Mouse (Mus musculus) lung, embryonic 16.5 days (tissue): ENCODE data around the gene Cnppd1. TPM values are rescaled to one million over a fixed set of nuclear protein-coding genes. Genes with fewer than 3 reads are reported as not detected.

Experiments
- ATAC-seq: fragments of 200-750 bp; cut with Nextera tagmentation; 2 replicates; pipeline ENCODE4 v1.8.0; 2017; ENCODE audit warnings: low read depth, mild to moderate bottlenecking, moderate library complexity
- H3K27ac ChIP-seq: fragments of 300-500 bp; sonication (generic); 2 replicates; pipeline ENCODE4 v1.5.1; 2014; ENCODE audit warnings: mild to moderate bottlenecking, control low read depth, low read length
- H3K27me3 ChIP-seq: fragments of 300-500 bp; sonication (generic); 2 replicates; pipeline ENCODE4 v1.6.1; 2014; ENCODE audit warnings: low read depth, low read length, mixed read lengths; ENCODE audit not compliant: control insufficient read depth, insufficient read depth
- H3K36me3 ChIP-seq: fragments of 300-500 bp; sonication (generic); 2 replicates; pipeline ENCODE4 v1.6.1; 2014; ENCODE audit warnings: low read length; ENCODE audit not compliant: control insufficient read depth, insufficient read depth
- H3K4me1 ChIP-seq: fragments of 300-500 bp; sonication (generic); replicated peaks from 2 replicates; pipeline ENCODE4 v1.6.1; 2014; ENCODE audit warnings: low read length, mixed read lengths; ENCODE audit not compliant: control insufficient read depth, insufficient read depth
- H3K4me2 ChIP-seq: fragments of 300-500 bp; sonication (generic); 2 replicates; pipeline ENCODE4 v1.6.1; 2014; ENCODE audit warnings: low read depth, low read length, control low read depth
- H3K4me3 ChIP-seq: fragments of 300-500 bp; sonication (generic); 2 replicates; pipeline ENCODE4 v1.5.1; 2014; ENCODE audit warnings: mild to moderate bottlenecking, low read length, control low read depth
- H3K9ac ChIP-seq: fragments of 300-500 bp; sonication (generic); 2 replicates; pipeline ENCODE4 v1.6.1; 2014; ENCODE audit warnings: low read length, control low read depth
- H3K9me3 ChIP-seq: fragments of 300-500 bp; sonication (generic); 2 replicates; pipeline ENCODE4 v1.6.1; 2016; ENCODE audit warnings: low read length; ENCODE audit not compliant: control insufficient read depth
- WGBS: fragments of 180-500 bp; shearing (Covaris S2); extraction: QIAGEN DNeasy Blood & Tissue Kit; methylation state at CpG from one replicate; pipeline ENCODE4 v1.1.7; 2014; 5-methylcytosine and 5-hydroxymethylcytosine counted together
- polyA plus RNA-seq: library from polyadenylated mRNA; unstranded; fragments of >200 nt; fragmentation: Nextera tagmentation; extraction: Ambion mirVana; gene quantifications from 2 replicates; pipeline ENCODE4 v1.2.1, GENCODE M21; 2015

The Cnppd1 gene
- polyA plus RNA-seq, 1 experiment from 2014 or later: 44.8 TPM

DNA sequence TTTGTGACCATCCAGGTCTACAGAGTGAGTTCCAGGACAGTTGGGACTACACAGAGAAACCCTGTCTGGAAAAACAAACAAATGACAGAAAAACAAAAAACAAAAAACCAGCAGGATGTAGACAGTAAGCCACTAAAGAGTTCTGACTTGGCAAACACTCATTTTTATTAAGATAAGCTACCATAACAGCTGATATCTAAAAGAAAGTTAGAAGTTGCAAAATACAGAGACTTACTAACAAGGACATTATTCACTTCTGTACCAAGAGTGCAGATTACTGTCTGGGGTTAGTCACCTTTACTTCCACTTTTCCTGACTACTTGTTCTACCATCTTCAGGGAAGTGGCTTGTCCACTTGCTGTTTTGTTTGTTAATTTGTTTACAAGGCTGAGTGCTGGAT lies 16.5 kb upstream of the Cnppd1 start:
- no peak overlapping the region for H3K27ac ChIP-seq
- no peak overlapping the region for H3K4me3 ChIP-seq
- H3K4me1 ChIP-seq: no peaks in the 10 kb centered on the region
- H3K4me2 ChIP-seq: no peak overlapping the region
- H3K27me3 ChIP-seq: no peaks in the 10 kb centered on the region
- ATAC-seq: no peak
- no peak overlapping the region for H3K9ac ChIP-seq
- H3K9me3 ChIP-seq: no peaks in the 10 kb centered on the region
- no peaks in the 10 kb centered on the region for H3K36me3 ChIP-seq

- no peaks in the 10 kb centered on the region for H3K27me3 ChIP-seq
- ATAC-seq: no peak
- no peaks in the 10 kb centered on the region for H3K4me1 ChIP-seq
- no peak overlapping the region for H3K4me3 ChIP-seq
- H3K9ac ChIP-seq: no peak overlapping the region
- WGBS: 25% methylated on average over 3 of the region's 3 CpGs
- no peaks in the 10 kb centered on the region for H3K9me3 ChIP-seq
- H3K36me3 ChIP-seq: no peaks in the 10 kb centered on the region
- no peak overlapping the region for H3K4me2 ChIP-seq
- no peak overlapping the region for H3K27ac ChIP-seq
Measured at GRCm38 (mm10) chr1:75155837-75156236, 13.3 kb upstream of the Cnppd1 start.

DNA sequence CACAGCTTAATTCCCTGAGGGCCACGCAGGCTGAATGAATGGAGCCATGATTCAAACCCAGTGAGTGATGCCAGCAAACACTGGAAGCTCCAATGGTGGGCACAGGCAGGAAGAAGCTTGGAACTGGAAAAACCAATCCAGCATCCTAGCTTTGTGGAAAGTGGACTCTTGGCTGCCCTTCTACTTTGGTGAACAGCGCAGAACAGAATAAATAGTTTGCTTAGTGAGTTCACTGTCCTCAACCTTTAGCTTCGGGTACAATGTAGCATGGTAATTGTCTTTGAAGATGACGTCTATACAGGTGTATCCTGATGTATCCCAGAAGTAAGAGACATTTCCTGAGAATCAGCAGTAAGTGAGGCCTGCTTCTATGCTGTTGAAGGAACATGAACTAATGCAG lies 6.2 kb upstream of the Cnppd1 start:
- Histone ChIP-seq H3K4me2 (no peak overlapping the region), H3K9ac (no peak overlapping the region), H3K4me3 (no peak overlapping the region), H3K4me1 (0 out of 2 replicates have a peak, but pooled peaks cover 2% of the 10 kb centered on the region), H3K27me3 (no peaks in the 10 kb centered on the region), H3K36me3 (peaks cover 23% of the 10 kb centered on the region), H3K27ac (no peak overlapping the region), H3K9me3 (no peaks in the 10 kb centered on the region)
- ATAC-seq: no peak
- WGBS: 83% methylated on average over 4 of the region's 4 CpGs

DNA sequence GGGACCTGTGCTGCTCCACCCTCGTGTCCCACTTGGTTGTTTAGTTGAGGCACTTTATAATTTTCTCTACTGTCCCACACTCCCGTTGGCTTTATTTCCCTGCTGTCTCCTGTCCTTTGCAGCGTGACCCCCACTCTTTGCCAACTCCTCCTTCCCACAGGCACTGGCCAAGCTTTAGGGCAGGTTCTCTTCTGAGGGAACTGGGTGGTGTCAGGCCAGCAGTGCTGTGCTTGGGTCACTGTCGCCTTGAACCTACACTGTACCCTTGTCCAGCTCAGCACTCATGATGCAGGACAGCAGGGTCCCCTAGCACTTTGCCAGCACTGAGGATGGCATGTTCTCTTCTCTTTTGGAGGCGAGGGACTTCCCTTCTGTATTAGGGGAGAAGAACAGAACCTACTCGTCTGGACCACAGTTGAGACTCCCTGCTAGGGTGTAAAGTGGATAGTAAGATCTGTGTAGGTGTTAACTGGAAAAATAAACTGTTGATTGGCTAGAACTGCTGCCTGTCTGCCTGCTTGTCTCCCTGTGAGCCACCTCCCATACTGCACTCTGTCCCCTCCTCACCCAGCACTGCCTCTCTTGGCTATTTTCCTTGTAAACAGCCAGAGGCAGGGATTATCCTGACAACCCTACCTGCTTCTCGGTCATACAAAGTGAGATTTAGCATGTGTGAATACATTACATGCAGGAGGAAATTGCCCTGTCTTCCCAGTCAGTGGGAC lies 5.1 kb upstream of the Cnppd1 start:
- Histone ChIP-seq H3K9me3 (no peaks in the 10 kb centered on the region), H3K27me3 (no peaks in the 10 kb centered on the region), H3K9ac (no peak overlapping the region), H3K36me3 (peaks cover 23% of the 10 kb centered on the region), H3K4me3 (no peak overlapping the region), H3K27ac (no peak overlapping the region), H3K4me1 (peaks cover 7% of the 10 kb centered on the region; the same call in 1 of the 2 replicates), H3K4me2 (no peak overlapping the region)
- ATAC-seq: no peak
- WGBS: 75% methylated on average over 7 of the region's 7 CpGs

DNA sequence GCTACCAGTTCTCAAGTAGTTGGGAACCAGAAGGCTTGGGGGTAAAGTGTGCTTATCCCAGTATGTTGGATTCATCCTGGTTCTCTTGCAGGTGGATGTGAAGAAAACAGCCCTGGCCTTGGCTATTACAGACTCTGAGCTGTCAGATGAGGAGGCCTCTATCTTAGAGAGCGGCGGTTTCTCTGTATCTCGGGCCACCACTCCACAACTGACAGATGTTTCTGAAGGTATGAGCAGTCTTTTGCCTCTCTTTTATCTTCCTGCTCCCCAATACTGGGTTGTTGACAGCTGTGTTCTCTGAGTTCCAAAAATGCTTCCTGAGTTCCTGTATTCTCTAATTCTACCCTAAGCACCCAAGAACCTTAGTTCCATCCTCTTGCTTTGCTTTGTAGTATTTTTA lies 3.1 kb upstream of the Cnppd1 start:
- peaks cover 23% of the 10 kb centered on the region for H3K36me3 ChIP-seq
- no peak overlapping the region for H3K9ac ChIP-seq
- no peak overlapping the region for H3K4me3 ChIP-seq
- H3K27ac ChIP-seq: no peak overlapping the region
- 91% methylated on average over 3 of the region's 3 CpGs for WGBS
- H3K4me2 ChIP-seq: no peak overlapping the region
- H3K9me3 ChIP-seq: no peaks in the 10 kb centered on the region
- no peaks in the 10 kb centered on the region for H3K27me3 ChIP-seq
- H3K4me1 ChIP-seq: peaks cover 11% of the 10 kb centered on the region
- ATAC-seq: no peak

- Histone ChIP-seq H3K27me3 (no peaks in the 10 kb centered on the region), H3K9ac (peak overlapping the region; percentile 94), H3K27ac (peak overlapping the region; percentile 98), H3K4me3 (peak overlapping the region; percentile 83), H3K9me3 (no peaks in the 10 kb centered on the region), H3K36me3 (peaks cover 32% of the 10 kb centered on the region), H3K4me2 (peak overlapping the region; percentile 70), H3K4me1 (peaks cover 13% of the 10 kb centered on the region)
- ATAC-seq: peak; percentile 47
- 0% methylated on average over 53 of the region's 53 CpGs for WGBS
Measured at GRCm38 (mm10) chr1:75141486-75142190, 873 bp downstream of the Cnppd1 start.

- Histone ChIP-seq H3K27me3 (no peaks in the 10 kb centered on the region), H3K36me3 (peaks cover 28% of the 10 kb centered on the region), H3K9me3 (no peaks in the 10 kb centered on the region), H3K4me3 (peak overlapping the region; percentile 83), H3K4me1 (peaks cover 13% of the 10 kb centered on the region), H3K4me2 (peak overlapping the region; percentile 70), H3K27ac (no peak overlapping the region; the same call in 1 of the 2 replicates), H3K9ac (peak overlapping the region; percentile 94)
- no peak for ATAC-seq
- 47% methylated on average over 4 of the region's 4 CpGs for WGBS
Measured at GRCm38 (mm10) chr1:75140601-75141190, 1.8 kb downstream of the Cnppd1 start.

GRCm38 (mm10) chr1:75138448-75138847 lies 4.1 kb downstream of the Cnppd1 start:
- H3K9me3 ChIP-seq: no peaks in the 10 kb centered on the region
- ATAC-seq: no peak

DNA sequence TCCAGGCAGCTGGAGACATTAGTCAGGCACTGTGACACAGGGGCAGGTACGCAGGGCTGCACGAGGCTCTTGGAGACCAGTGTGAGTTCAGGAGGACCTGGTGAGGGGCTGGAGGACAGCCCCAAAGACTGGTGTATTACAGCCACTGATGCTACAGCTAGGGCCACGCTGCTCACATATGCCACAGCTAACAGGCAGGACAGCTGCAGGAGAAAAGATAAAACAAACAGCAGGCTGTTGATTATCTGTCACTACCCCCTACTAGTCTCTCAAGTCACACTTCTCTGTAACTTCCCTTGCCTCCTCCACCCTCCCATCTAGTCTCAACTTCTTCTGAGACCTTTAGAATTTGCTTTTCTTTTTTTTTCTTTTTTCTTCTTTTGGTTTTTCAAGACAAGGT lies 5.8 kb downstream of the Cnppd1 start:
- Histone ChIP-seq H3K27ac (no peak overlapping the region), H3K9ac (no peak overlapping the region), H3K36me3 (peaks cover 22% of the 10 kb centered on the region), H3K27me3 (no peaks in the 10 kb centered on the region), H3K4me1 (peaks cover 11% of the 10 kb centered on the region), H3K4me2 (no peak overlapping the region), H3K4me3 (no peak overlapping the region), H3K9me3 (no peaks in the 10 kb centered on the region)
- ATAC-seq: no peak
- WGBS: 33% methylated on average over 3 of the region's 3 CpGs

More at GRCm38 (mm10) chr1:75138448-75138847, 4.1 kb downstream of the Cnppd1 start:
- Histone ChIP-seq H3K36me3 (peaks cover 22% of the 10 kb centered on the region), H3K4me1 (peaks cover 12% of the 10 kb centered on the region), H3K4me3 (no peak overlapping the region), H3K27ac (no peak overlapping the region), H3K27me3 (no peaks in the 10 kb centered on the region), H3K9ac (no peak overlapping the region), H3K4me2 (no peak overlapping the region)
- WGBS: 93% methylated on average over 2 of the region's 2 CpGs
